Mouse (Mus musculus): ENCODE results near the gene Vegfb.

Gene Vegfb

DNA sequence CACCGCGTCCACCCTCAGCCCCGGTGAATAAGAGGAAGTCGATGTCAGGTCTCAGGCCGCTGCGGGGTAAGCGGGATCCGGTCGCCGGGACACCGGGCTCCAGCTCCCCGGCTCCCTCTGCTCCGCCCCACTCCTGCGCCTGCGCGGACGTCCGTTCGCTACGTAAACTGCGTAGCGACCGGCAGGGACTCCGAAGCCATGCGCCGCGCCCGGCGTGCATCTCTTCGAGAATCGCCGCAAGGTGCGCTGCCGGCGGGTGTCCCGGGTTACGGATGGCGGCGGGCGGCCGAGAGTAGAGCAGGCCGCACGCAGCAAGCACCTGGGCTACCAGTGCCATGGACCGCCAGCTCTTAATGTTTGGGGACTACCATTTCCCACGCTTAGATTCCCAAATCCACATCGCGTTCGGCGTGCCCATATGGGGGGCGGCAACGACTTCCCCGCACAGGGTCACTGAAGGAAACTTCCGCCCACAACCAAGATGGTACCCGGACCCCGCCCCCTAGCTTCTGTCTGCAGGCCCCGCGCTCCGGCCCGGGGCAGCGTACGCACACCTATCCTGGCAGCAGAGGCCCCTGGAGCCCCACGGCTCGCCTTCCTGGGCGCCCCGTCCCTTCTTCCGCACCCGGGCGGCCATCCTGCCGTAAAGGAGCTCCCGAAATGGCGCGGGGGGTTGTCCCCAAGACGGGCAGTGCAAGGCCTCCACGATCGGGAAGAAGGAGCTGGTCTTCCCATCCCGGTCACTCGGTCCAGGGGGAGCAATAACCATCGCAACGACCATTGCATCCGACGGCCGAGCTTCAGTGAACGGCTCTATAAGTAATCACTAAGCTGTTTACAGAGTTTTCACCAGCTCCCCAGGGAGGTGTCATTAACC, 45.8 kb downstream of the Vegfb start, which contains the start of gene Bad:
TSS of gene Bad (plus strand) at position 490 of the 877 bp plus-strand sequence.
- DNase-seq (ENCODE audit: extremely low spot score, low spot score), result peak; percentile 97

DNA sequence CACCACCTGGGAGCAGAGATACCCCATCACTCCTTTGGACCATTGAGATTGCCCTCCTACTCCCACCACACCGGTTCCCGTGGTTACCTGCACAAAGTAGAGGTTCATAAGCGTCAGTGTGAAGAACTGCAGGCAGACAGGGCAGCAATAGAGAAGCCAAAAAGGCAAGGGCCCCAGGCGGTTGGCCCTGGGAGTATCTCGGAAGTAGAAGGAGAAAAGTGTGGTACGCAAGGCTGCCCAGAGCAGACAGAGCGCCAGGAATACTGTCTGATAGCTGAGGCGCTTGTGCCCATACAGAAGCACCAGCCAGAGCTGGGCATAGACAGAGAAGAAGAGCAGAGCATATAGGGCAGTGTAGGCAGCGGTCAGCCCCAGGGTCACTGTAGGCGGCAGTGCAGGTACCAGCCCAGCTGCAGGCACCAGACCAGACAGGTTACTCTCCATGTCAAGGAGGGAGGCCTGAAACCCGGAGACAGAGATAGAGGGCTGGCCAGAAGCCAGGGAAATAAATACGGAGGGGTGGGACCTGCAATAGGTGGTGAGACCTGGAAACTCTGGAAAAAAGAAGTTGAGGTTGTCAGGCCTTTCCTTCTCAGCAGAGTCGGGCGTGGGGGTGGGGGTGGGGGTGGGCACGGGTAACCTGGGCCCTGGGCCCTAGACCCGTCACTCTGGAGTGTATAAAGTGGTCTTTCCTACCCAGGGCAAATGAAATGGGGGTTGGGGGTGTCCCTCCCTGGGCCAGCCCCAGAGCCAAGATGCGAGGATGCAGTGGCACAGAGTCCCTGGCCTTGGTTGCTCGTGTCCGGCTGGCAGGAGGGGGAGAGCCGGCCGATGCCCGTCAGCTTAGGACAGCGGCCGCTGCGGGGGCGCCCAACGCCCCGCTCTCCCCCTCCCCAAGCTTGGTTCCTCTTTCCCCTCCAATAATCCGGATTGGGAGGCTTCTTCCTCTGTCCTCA, 46.8 kb downstream of the Vegfb start:
- no peak for DNase-seq (ENCODE audit: extremely low spot score, low spot score)

DNA sequence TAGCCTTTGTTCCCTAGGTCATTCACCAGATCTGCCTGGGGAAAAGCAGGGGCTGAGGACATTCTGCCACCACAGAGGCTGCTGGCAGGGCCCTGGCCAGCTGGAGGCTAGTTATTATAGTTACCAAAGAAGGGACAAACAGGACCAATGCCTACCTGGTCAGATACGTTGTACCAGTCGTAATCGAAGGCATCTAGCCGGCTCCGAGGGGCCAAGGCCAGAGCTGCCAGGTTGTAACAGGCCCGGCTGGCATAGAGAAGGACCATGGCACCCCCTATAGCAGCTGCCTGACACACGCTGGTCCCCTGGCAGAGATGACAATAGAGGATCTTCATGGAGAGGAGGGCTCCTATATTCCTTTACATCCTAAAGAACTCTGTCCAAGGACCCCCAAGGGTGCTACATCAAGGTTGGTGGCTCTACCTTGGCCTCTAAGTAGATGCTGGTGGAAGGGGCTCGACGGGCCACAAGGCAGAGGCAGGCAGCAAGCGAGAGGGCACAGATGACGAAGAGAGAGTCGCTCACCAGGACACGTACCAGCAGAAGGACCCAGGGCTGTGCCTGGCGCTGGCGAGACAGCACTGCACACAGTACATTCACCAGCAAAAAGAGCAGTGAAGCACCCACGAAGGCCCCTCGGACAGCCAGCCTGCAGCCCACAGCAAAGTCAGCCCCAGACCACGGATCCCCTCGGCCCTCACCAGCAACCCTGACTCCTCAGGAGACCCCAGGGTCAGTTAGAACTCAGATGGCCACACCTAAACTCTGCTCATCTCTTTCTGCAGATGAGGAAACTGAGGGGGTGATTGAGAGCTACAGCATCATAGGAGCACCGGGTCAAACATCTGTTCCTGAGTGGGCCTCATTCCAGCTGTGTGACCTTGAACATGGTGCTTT, 48.1 kb downstream of the Vegfb start:
- DNase-seq (ENCODE audit: extremely low spot score, low spot score), result no peak

DNA sequence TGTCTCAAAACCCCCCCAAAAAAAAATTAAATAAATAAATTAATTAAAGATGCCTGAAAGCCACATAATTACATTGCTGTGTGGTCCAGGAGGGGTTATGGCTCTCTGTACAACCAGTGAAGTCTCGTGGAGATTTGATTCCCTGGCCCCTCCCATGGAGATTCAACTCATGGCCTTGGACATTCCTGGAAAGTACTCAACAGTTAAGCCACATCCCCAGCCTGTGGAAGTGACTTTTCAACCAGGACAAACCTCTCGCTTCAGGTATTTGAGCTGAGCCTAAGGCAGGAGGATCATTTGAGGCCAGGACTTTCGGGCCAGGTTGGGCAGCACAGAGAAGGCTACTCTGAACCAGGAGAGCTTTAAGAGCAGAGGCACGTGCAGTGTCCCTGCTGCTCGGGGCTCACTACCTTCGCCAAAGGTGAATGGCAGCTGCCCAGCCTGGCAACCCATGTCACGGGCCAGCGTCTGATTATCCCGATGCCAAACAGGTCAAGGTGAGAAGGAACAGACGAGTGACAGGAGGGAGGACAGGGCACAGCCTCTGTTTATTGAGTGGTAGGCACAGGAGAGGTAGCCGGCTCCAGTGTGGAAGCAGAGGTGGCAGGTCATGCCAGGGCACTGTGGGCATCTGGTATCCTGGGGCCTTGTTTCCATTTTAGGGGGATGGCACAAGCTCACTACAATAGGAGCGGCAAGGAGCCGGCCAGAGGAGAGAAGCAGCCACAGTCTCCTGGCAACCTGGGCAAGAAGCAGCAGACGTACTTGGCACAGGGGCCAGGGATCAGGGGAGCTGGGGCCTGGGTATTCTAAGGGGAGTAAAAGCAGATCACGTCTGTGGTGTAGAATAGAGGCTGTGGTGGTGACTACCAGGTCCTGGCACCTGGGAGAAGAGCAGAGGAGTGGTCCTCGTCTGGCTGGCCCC, 49.6 kb downstream of the Vegfb start:
- DNase-seq (ENCODE audit: extremely low spot score, low spot score), result no peak

DNA sequence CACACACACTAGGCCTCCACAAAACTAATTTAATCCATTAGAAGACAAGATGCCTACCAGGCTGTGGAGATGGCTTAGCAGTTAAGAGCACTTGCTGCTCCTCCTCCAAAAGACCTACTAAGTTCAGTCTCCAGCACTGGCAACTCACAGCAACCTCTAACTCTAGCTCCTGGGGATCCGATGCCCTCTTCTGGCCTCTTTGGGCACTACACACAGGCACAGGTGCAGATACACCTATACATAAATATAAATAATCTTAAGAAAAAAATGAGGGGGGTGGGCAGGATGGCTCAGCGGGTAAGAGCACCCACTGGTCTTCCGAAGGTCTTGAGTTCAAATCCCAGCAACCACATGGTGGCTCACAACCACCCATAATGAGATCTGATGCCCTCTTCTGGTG, 51.2 kb downstream of the Vegfb start:
- no peak for DNase-seq (ENCODE audit: extremely low spot score, low spot score)

DNA sequence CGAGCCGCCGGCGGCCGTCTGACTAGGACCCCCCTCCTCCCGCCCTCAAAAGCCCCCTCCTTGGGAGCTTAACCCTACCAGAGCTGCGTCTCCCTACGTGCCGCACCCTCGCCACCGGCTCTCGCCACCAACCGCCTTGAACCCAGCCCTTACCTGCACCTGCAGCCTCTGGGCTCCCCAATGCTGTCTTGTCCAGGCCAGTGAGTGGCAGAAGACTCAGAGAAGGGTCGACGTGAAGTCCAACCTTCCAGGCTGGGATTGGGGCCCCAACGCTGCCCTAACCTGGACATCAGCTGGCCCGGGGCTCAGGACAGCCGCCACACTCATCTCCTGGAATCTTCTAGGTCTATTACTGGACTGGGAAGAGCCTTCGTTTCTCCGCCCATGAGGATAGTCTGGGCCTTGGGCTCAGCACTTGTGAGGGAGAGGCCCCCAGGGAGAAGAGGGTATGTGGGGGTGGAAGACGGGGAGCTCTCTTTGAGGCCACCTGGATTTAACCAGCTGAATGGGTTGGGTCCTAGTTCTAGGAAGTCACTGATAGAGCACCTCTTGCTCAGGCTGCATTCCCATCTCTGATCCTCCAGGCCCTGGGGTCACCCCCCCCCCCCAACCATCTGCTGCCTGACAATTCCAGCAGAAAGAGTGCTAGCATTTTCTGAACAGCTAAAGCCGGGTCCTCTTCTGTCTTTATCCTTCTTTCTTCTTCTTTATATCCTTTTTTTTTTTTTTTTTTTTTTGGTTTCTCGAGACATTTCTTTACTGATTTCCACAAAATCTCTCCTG, 53.1 kb downstream of the Vegfb start, which contains the start of gene Kcnk4:
TSS of gene Kcnk4 (minus strand) at position 321 of the 783 bp plus-strand sequence.
- peak; percentile 49 for DNase-seq (ENCODE audit: extremely low spot score, low spot score)

DNA sequence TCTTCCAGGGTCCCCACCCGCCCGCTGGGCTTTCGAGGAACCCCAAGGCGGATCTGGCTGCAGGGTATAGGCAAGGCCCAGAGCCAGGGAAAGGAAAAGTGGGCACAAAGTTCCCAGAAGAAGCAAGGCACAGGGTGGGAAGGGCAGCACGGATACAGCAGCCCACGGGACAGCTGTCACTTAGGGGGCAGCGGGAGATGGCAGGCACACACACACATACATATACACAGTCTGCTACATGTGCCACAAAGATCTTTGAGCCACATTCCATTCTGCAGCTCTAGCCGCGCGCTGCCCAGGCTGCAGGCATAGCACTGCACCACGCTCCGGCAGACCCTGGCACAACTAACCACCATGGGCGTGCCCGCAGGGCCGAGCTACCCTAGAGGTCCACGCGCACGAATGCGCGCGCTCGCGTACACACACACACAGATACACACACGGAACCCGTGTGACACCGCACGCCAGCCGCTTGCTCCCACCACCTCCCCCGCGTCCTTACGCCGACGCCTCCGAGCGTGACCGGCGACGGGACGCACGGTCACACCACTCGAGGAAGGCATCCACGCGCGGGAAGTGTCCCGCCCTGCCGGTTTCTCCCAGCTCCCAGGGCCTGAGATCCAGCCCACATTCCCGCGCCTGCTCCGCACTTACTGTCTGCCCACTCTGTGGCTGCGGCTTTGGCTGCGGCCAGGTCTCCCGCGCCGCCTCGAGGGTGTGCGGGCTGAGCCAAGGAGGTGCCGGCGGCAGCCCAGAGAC, 53.8 kb downstream of the Vegfb start:
- peak; percentile 40 for DNase-seq (ENCODE audit: extremely low spot score, low spot score)

DNA sequence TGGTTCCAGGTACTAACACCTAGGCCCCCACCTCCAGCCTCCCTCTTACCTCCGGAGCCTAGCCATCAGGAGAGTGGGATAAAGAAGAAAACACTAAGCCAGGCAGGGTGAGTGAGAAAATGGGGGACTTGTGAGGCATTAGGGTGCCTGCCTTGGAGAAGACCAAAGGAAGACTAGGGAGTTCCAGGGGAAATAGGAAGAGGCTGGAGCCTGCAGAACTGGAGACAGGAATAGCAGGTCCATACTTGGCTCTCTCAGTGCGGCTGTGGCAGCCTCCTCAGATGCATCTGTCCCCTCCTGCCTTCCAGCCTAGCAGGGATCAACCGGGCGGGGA, 54.4 kb downstream of the Vegfb start:
- DNase-seq (ENCODE audit: extremely low spot score, low spot score), result no peak

All from neural tube, embryonic 10.5 days (tissue).